Mouse (Mus musculus) lung, postnatal 0 days (tissue): ENCODE data around the gene Ints13. TPM values are rescaled to one million over a fixed set of nuclear protein-coding genes. Genes with fewer than 3 reads are reported as not detected.

ENCODE experiments used
- ATAC-seq: fragments of 200-750 bp; cut with Nextera tagmentation; 2 replicates; pipeline ENCODE4 v1.8.0; 2017; ENCODE audit warnings: moderate library complexity
- DNase-seq: peaks from one replicate; pipeline ENCODE4 v3.0.0-alpha.2; 2016; ENCODE audit warnings: low spot score
- H3K27ac ChIP-seq: fragments of 300-500 bp; sonication (generic); 2 replicates; pipeline ENCODE4 v1.5.1; 2014; ENCODE audit warnings: antibody characterized with exemption, mild to moderate bottlenecking, low read length, mixed read lengths
- H3K27me3 ChIP-seq: fragments of 300-500 bp; sonication (generic); replicated peaks from 2 replicates; pipeline ENCODE4 v1.6.1; 2014; ENCODE audit warnings: low read length, mixed read lengths; ENCODE audit not compliant: insufficient read depth
- H3K36me3 ChIP-seq: fragments of 300-500 bp; sonication (generic); 2 replicates; pipeline ENCODE4 v1.6.1; 2014; ENCODE audit warnings: low read length, mixed read lengths; ENCODE audit not compliant: insufficient read depth
- H3K4me1 ChIP-seq: fragments of 300-500 bp; sonication (generic); 2 replicates; pipeline ENCODE4 v1.6.1; 2014; ENCODE audit warnings: antibody characterized with exemption, low read depth, low read length, mixed read lengths; ENCODE audit not compliant: insufficient read depth
- H3K4me2 ChIP-seq: fragments of 300-500 bp; sonication (generic); replicated peaks from 2 replicates; pipeline ENCODE4 v1.6.1; 2014; ENCODE audit warnings: low read depth, mild to moderate bottlenecking, low read length, moderate library complexity, mixed read lengths
- H3K4me3 ChIP-seq: fragments of 300-500 bp; sonication (generic); 2 replicates; pipeline ENCODE4 v1.5.1; 2014; ENCODE audit warnings: low read depth, low read length
- H3K9ac ChIP-seq: fragments of 300-500 bp; sonication (generic); replicated peaks from 2 replicates; pipeline ENCODE4 v1.6.1; 2014; ENCODE audit warnings: low read depth, mild to moderate bottlenecking
- H3K9me3 ChIP-seq: fragments of 300-500 bp; sonication (generic); 2 replicates; pipeline ENCODE4 v1.6.1; 2016; ENCODE audit warnings: low read length, mixed read lengths
- CTCF ChIP-seq: IDR thresholded peaks from 2 replicates; pipeline ENCODE4 v1.5.1; 2016; ENCODE audit warnings: antibody characterized with exemption, mild to moderate bottlenecking
- EP300 ChIP-seq: IDR thresholded peaks from 2 replicates; pipeline ENCODE4 v1.6.1; 2016; ENCODE audit warnings: antibody characterized with exemption, mild to moderate bottlenecking, control low read depth
- WGBS: fragments of 180-500 bp; shearing (Covaris S2); extraction: QIAGEN DNeasy Blood & Tissue Kit; methylation state at CpG from one replicate; pipeline ENCODE4 v1.1.7; 2014; 5-methylcytosine and 5-hydroxymethylcytosine counted together
- polyA plus RNA-seq: library from polyadenylated mRNA; unstranded; fragments of >200 nt; fragmentation: Nextera tagmentation; extraction: Ambion mirVana; gene quantifications from 2 replicates; pipeline ENCODE4 v1.2.1, GENCODE M21; 2015

Ints13 gene
- polyA plus RNA-seq, 1 experiment from 2014 or later = 27.4 TPM

DNA sequence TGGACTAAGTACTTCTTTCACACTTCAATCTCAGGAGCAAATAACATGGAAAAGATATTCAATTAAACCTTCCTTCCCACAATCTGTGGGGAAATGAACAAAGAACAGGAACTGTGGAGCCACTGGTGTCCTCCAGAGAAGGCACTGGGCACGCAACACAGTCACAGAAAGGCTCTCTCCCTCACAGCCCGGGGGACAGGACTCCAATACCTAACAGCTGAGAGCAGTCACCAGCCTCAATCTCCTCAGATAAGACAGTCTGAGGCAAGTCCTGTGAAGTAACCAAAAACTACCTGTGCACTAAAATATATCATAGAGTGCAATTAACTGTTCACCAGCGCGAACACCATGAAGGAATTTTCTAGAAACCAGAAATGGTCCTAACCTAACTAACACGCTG is 76.9 kb downstream of the Ints13 start:
- Histone ChIP-seq H3K27ac (peak overlapping the region; percentile 89), H3K27me3 (no peaks in the 10 kb centered on the region), H3K4me2 (peak overlapping the region; percentile 93), H3K9ac (no peak overlapping the region), H3K9me3 (no peaks in the 10 kb centered on the region), H3K4me3 (peak overlapping the region; percentile 58), H3K4me1 (peaks cover 8% of the 10 kb centered on the region; the same call in 1 of the 2 replicates), H3K36me3 (no peaks in the 10 kb centered on the region)
- no peak for TF ChIP-seq CTCF
- no peak for TF ChIP-seq EP300
- DNase-seq (no peak), ATAC-seq (no peak)
- 53% methylated on average over 5 of the region's 5 CpGs for WGBS

DNA sequence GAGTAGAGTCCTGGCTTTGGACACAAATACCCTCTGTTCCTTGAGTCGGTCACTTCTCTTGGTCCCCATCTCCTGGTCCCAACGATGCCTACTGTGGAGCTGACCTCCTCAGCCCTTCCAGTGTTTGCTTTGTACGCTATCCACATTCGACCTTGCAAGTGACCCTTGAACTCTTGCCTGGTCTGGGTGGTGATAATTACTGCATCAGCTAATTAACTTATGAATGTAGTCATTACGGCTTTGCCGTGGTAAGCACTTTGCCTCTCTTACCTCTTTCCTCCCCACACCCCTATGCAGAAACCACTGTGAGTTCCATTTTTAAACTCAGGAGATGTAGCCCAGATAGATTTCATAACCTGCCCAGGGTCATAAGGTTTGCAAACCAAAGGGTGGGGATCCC is 77.4 kb downstream of the Ints13 start:
- peaks cover 8% of the 10 kb centered on the region; the same call in 1 of the 2 replicates for H3K4me1 ChIP-seq
- 82% methylated on average over 6 of the region's 6 CpGs for whole genome bisulfite sequencing
- no peak overlapping the region for H3K4me3 ChIP-seq
- DNase-seq (no peak), ATAC-seq (no peak)
- no peaks in the 10 kb centered on the region for H3K9me3 ChIP-seq
- no peaks in the 10 kb centered on the region for H3K27me3 ChIP-seq
- H3K4me2 ChIP-seq = peak overlapping the region; percentile 93; the same call in 1 of the 2 replicates
- no peak overlapping the region for H3K9ac ChIP-seq
- no peak for TF ChIP-seq EP300
- TF ChIP-seq CTCF = no peak
- H3K36me3 ChIP-seq = no peaks in the 10 kb centered on the region
- no peak overlapping the region for H3K27ac ChIP-seq

Other genes with a start within 250 kb of the Ints13 start
- 15.7 and 23.2 TPM in 2 replicates for gene Itpr2, start 75.6 kb downstream of the Ints13 start, polyA plus RNA-seq
- gene Fgfr1op2, start 632 bp downstream of the Ints13 start, polyA plus RNA-seq = 99.2 and 109 TPM in 2 replicates
- 112 and 117 TPM in 2 replicates for gene Med21, start 64.7 kb upstream of the Ints13 start, polyA plus RNA-seq
- 20.0 and 21.7 TPM in 2 replicates for gene Tm7sf3, start 65.0 kb upstream of the Ints13 start, polyA plus RNA-seq
- 13.2 and 14.2 TPM in 2 replicates for gene Stk38l, start 147.2 kb upstream of the Ints13 start, polyA plus RNA-seq
- gene Arntl2, start 218.2 kb upstream of the Ints13 start, polyA plus RNA-seq = 0.81 and 0.85 TPM in 2 replicates